Mouse (Mus musculus) mature B cell (primary cell): ENCODE data around the gene Trpt1.

ENCODE experiments used
- in situ Hi-C: fragments of 300-500 bp; cut with MboI; formaldehyde crosslinking; loops from 2 replicates; pipeline ENCODE4 v1.14.3; 2019

Trpt1 gene

GRCm38 (mm10) chr19:6993011-6993770 lies 2.7 kb upstream of the Trpt1 start:
- in situ Hi-C loops: no loop called here

- in situ Hi-C loops: no loop called here
These were observed 1.9 kb upstream of the Trpt1 start for GRCm38 (mm10) chr19:6994002-6994401.

- in situ Hi-C loops: no loop called here
These were observed 1.4 kb upstream of the Trpt1 start for GRCm38 (mm10) chr19:6994489-6994888.

GRCm38 (mm10) chr19:6995255-6995991 lies 508 bp upstream of the Trpt1 start:
- in situ Hi-C loops: no loop called here

GRCm38 (mm10) chr19:6997721-6998290 lies 1.9 kb downstream of the Trpt1 start:
- in situ Hi-C loops: no loop called here

GRCm38 (mm10) chr19:6999360-7000063 lies 3.6 kb downstream of the Trpt1 start:
- in situ Hi-C loops: no loop called here

GRCm38 (mm10) chr19:7006892-7007593 lies 11.1 kb downstream of the Trpt1 start:
- in situ Hi-C loops: no loop called here

- in situ Hi-C loops: no loop called here
These were observed 16.5 kb downstream of the Trpt1 start for GRCm38 (mm10) chr19:7012426-7012825.

GRCm38 (mm10) chr19:7013984-7014383 lies 18.1 kb downstream of the Trpt1 start:
- in situ Hi-C loops: no loop called here

- in situ Hi-C loops: no loop called here
These were observed 18.7 kb downstream of the Trpt1 start for GRCm38 (mm10) chr19:7014481-7015135.

- in situ Hi-C loops: no loop called here
These were observed 21.9 kb downstream of the Trpt1 start for GRCm38 (mm10) chr19:7017541-7018457.

GRCm38 (mm10) chr19:7018546-7018945 lies 22.6 kb downstream of the Trpt1 start:
- in situ Hi-C loops: no loop called here

- in situ Hi-C loops: no loop called here
These were observed 23.3 kb downstream of the Trpt1 start, which contains the start of gene Fermt3 for GRCm38 (mm10) chr19:7019191-7019590. Gene Fermt3 (minus strand): TSS chr19:7019469.

GRCm38 (mm10) chr19:7020224-7020641 lies 24.3 kb downstream of the Trpt1 start:
- in situ Hi-C loops: no loop called here

- in situ Hi-C loops: no loop called here
These were observed 33.6 kb downstream of the Trpt1 start for GRCm38 (mm10) chr19:7029531-7029930.

- in situ Hi-C loops: no loop called here
These were observed 38.1 kb downstream of the Trpt1 start for GRCm38 (mm10) chr19:7034006-7034405.

GRCm38 (mm10) chr19:7039088-7039720 lies 43.3 kb downstream of the Trpt1 start:
- in situ Hi-C loops: no loop called here

- in situ Hi-C loops: no loop called here
These were observed 44.1 kb downstream of the Trpt1 start, which contains the start of gene Stip1 for GRCm38 (mm10) chr19:7039841-7040636. Gene Stip1 (minus strand): TSS chr19:7039967.
